Comparison of ENCODE assay signal across 48 mouse cellular contexts in the genomic region with DNA sequence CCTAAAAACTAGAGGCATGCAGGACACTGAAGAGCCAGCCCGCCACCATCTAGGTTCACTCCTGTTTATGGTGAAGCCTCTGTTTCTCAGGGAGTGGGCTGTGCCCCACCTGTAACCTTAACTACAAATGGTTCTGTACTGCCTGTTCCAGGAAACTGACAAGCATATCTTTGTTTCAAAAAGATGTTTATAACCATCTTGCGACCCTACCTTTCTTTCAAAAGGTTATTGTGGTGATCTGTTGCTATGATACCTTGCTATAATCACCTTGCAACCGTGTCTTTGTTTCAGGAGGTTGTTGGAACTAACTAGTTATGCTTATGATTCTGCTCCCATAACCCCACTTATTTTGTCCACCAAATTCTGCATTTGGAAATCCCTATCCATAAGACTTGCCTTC. TPM values are rescaled to one million over a fixed set of nuclear protein-coding genes. Genes with fewer than 3 reads are reported as not detected.
"Had no signal": no experiment of that assay in that cellular context is flagged by ENCODE, and none has a peak within 500 bp of the region (broad histone marks: within the 10 kb centered on the region; RNA-seq: fewer than 3 reads in every experiment).

No protein-coding gene starts in this region.

- H3K4me1 ChIP-seq: hindbrain, embryonic 10.5 days; hindbrain, embryonic 12.5 days had no signal

- DNase-seq: heart, postnatal 10 days; heart, postnatal 14 days; heart, postnatal 36 days; heart, postnatal 4 days; kidney, adult 11 months; kidney, adult 18-20 months; kidney, adult 2 months; kidney, adult 8-10 months; kidney, adult 9 months; kidney, postnatal 10 days; kidney, postnatal 14 days; kidney, postnatal 25 days; kidney, postnatal 36 days; kidney, postnatal 4 days; layer of hippocampus, adult 9-11 months; layer of hippocampus, postnatal 36 days had no signal

- H3K4me3 ChIP-seq: heart, embryonic 12.5 days; heart, embryonic 13.5 days; heart, embryonic 15.5 days; hindbrain, embryonic 10.5 days; hindbrain, embryonic 12.5 days; hindbrain, embryonic 13.5 days; hindbrain, embryonic 15.5 days; intestine, embryonic 15.5 days; kidney, embryonic 15.5 days; layer of hippocampus, adult 2 months; left cerebral cortex, adult 2 months had no signal

- ATAC-seq: hindbrain, embryonic 16.5 days; hindbrain, postnatal 0 days; inflammation-experienced regulatory T-cells, adult 6 months; intestine, embryonic 15.5 days; intestine, embryonic 16.5 days; intestine, postnatal 0 days had no signal

- H3K27ac ChIP-seq: heart, embryonic 13.5 days; heart, embryonic 15.5 days; hindbrain, embryonic 10.5 days; hindbrain, embryonic 12.5 days; hindbrain, embryonic 13.5 days; hindbrain, embryonic 14.5 days; hindbrain, embryonic 15.5 days; hindbrain, postnatal 0 days; intestine, embryonic 15.5 days; kidney, embryonic 15.5 days; kidney, postnatal 0 days; layer of hippocampus, adult 2 months; left cerebral cortex, adult 2 months had no signal

- H3K9me3 ChIP-seq: heart, embryonic 12.5 days; heart, embryonic 15.5 days; hindbrain, embryonic 10.5 days; hindbrain, embryonic 12.5 days; hindbrain, embryonic 13.5 days; hindbrain, embryonic 15.5 days; intestine, embryonic 15.5 days; kidney, embryonic 15.5 days had no signal

- H3K4me2 ChIP-seq: heart, embryonic 12.5 days; heart, embryonic 13.5 days; heart, embryonic 15.5 days; hindbrain, embryonic 12.5 days; hindbrain, embryonic 13.5 days; hindbrain, embryonic 14.5 days; hindbrain, embryonic 15.5 days; intestine, embryonic 15.5 days; kidney, embryonic 15.5 days had no signal

- H3K36me3 ChIP-seq: heart, embryonic 12.5 days; heart, embryonic 13.5 days; heart, embryonic 15.5 days; hindbrain, embryonic 10.5 days; hindbrain, embryonic 12.5 days; hindbrain, embryonic 13.5 days; hindbrain, embryonic 15.5 days; intestine, embryonic 15.5 days; kidney, embryonic 15.5 days had no signal

- H3K9ac ChIP-seq: heart, embryonic 12.5 days; heart, embryonic 13.5 days; heart, embryonic 15.5 days; hindbrain, embryonic 12.5 days; hindbrain, embryonic 13.5 days; hindbrain, embryonic 14.5 days; hindbrain, embryonic 15.5 days; intestine, embryonic 15.5 days; kidney, embryonic 15.5 days had no signal

- H3K27me3 ChIP-seq: heart, embryonic 12.5 days; heart, embryonic 13.5 days; heart, embryonic 15.5 days; hindbrain, embryonic 12.5 days; hindbrain, embryonic 13.5 days; hindbrain, embryonic 15.5 days; intestine, embryonic 15.5 days; kidney, embryonic 15.5 days had no signal

RNA-seq across cellular contexts. Expression of a gene that starts 16.1 kb away (rescaled TPM):
- total RNA-seq: heart, postnatal 25 days; heart, postnatal 36 days; heart, postnatal 4 days; hematopoietic stem cell, adult 5-6 weeks had no signal
- polyA plus RNA-seq: heart, embryonic 12.5 days; heart, postnatal 0 days had no signal

RNA-seq across cellular contexts. Expression of a gene that starts 59.8 kb away (rescaled TPM):
- total RNA-seq: heart, postnatal 10 days; heart, postnatal 25 days; heart, postnatal 36 days; heart, postnatal 4 days; hematopoietic stem cell, adult 5-6 weeks; hindbrain, postnatal 0 days; layer of hippocampus, adult 18-20 months; layer of hippocampus, adult 2 months; layer of hippocampus, adult 8-10 months; layer of hippocampus, postnatal 10 days; layer of hippocampus, postnatal 14 days; layer of hippocampus, postnatal 25 days; layer of hippocampus, postnatal 36 days; left cerebral cortex, adult 18-20 months; left cerebral cortex, adult 2 months; left cerebral cortex, adult 8-10 months had no signal
- polyA plus RNA-seq: heart, embryonic 12.5 days; heart, embryonic 13.5 days; heart, embryonic 14.5 days; heart, postnatal 0 days; hindbrain, embryonic 10.5 days; hindbrain, embryonic 11.5 days; hindbrain, embryonic 12.5 days; hindbrain, embryonic 13.5 days; hindbrain, embryonic 14.5 days; hindbrain, embryonic 15.5 days; hindbrain, embryonic 16.5 days; hindbrain, postnatal 0 days; intestine, embryonic 14.5 days; intestine, embryonic 15.5 days; intestine, embryonic 16.5 days; intestine, postnatal 0 days; kidney, embryonic 16.5 days had no signal
